Mouse (Mus musculus) neural tube, embryonic 13.5 days (tissue): ENCODE data around the gene Ccdc155. TPM values are rescaled to one million over a fixed set of nuclear protein-coding genes. Genes with fewer than 3 reads are reported as not detected.
A peak's percentile ranks its signal among the peaks of the same experiment; 100 is the strongest.

ENCODE experiments used
- ATAC-seq: fragments of 200-750 bp; cut with Nextera tagmentation; 2 replicates; pipeline ENCODE4 v1.8.0; 2017; ENCODE audit warnings: low read depth, mild to moderate bottlenecking, moderate TSS enrichment, moderate library complexity
- H3K27ac ChIP-seq: fragments of 300-500 bp; sonication (generic); replicated peaks from 2 replicates; pipeline ENCODE4 v1.5.1; 2015; ENCODE audit warnings: moderate library complexity, mild to moderate bottlenecking, inconsistent platforms
- H3K27me3 ChIP-seq: fragments of 300-500 bp; sonication (generic); 2 replicates; pipeline ENCODE4 v1.6.1; 2015; ENCODE audit warnings: mild to moderate bottlenecking, inconsistent platforms
- H3K36me3 ChIP-seq: fragments of 300-500 bp; sonication (generic); 2 replicates; pipeline ENCODE4 v1.6.1; 2015; ENCODE audit warnings: mild to moderate bottlenecking, inconsistent platforms
- H3K4me1 ChIP-seq: fragments of 300-500 bp; sonication (generic); replicated peaks from 2 replicates; pipeline ENCODE4 v1.6.1; 2015; ENCODE audit warnings: inconsistent platforms
- H3K4me2 ChIP-seq: fragments of 300-500 bp; sonication (generic); 2 replicates; pipeline ENCODE4 v1.6.1; 2015; ENCODE audit warnings: inconsistent platforms, mild to moderate bottlenecking, moderate library complexity
- H3K4me3 ChIP-seq: fragments of 300-500 bp; sonication (generic); 2 replicates; pipeline ENCODE4 v1.5.1; 2015; ENCODE audit warnings: mild to moderate bottlenecking, inconsistent platforms
- H3K9ac ChIP-seq: fragments of 300-500 bp; sonication (generic); 2 replicates; pipeline ENCODE4 v1.6.1; 2015; ENCODE audit warnings: moderate library complexity, mild to moderate bottlenecking, inconsistent platforms
- H3K9me3 ChIP-seq: fragments of 300-500 bp; sonication (generic); 2 replicates; pipeline ENCODE4 v1.6.1; 2016; ENCODE audit warnings: inconsistent platforms
- WGBS: fragments of 180-500 bp; shearing (Covaris S2); methylation state at CpG from one replicate; pipeline ENCODE4 v1.1.7; 2015; 5-methylcytosine and 5-hydroxymethylcytosine counted together
- polyA plus RNA-seq: library from polyadenylated mRNA; unstranded; fragments of >200 nt; fragmentation: Nextera tagmentation; extraction: Ambion mirVana; gene quantifications from 2 replicates; pipeline ENCODE4 v1.2.1, GENCODE M21; 2015

Gene Ccdc155
- polyA plus RNA-seq, 1 experiment from 2014 or later: 0.29 TPM

- H3K27ac ChIP-seq: peak overlapping the region; percentile 91
- H3K4me3 ChIP-seq: peak overlapping the region; percentile 59
- H3K9me3 ChIP-seq: no peaks in the 10 kb centered on the region
- peaks cover 13% of the 10 kb centered on the region for H3K27me3 ChIP-seq
- H3K4me1 ChIP-seq: peaks cover 49% of the 10 kb centered on the region
- under 1% methylated on average over 13 of the region's 13 CpGs for WGBS
- H3K4me2 ChIP-seq: peak overlapping the region; percentile 74
- H3K36me3 ChIP-seq: peaks cover 26% of the 10 kb centered on the region
- peak overlapping the region; percentile 89 for H3K9ac ChIP-seq
- ATAC-seq: peak; percentile 80
Observed at GRCm38 (mm10) chr7:45216442-45217183, 11.9 kb upstream of the Ccdc155 start.

- Histone ChIP-seq H3K9ac (peak within 1 kb of the TSS; percentile 89), H3K9me3 (no peaks in the 10 kb centered on the region), H3K27ac (peak within 1 kb of the TSS; percentile 91), H3K4me3 (peak within 1 kb of the TSS; percentile 59), H3K4me2 (peak within 1 kb of the TSS; percentile 74), H3K27me3 (peaks cover 20% of the 10 kb centered on the region), H3K4me1 (peaks cover 51% of the 10 kb centered on the region), H3K36me3 (peaks cover 25% of the 10 kb centered on the region)
- WGBS: 2% methylated on average over 55 of the region's 55 CpGs
- ATAC-seq: peak; percentile 70
Observed at GRCm38 (mm10) chr7:45215673-45216441, 11.2 kb upstream of the Ccdc155 start, which contains the start of gene Tead2. Gene Tead2, plus strand, starts transcription at chr7:45215753.

- no peak for ATAC-seq
- WGBS: 55% methylated on average over 5 of the region's 5 CpGs
Observed at GRCm38 (mm10) chr7:45213708-45214107, 9.0 kb upstream of the Ccdc155 start.

DNA sequence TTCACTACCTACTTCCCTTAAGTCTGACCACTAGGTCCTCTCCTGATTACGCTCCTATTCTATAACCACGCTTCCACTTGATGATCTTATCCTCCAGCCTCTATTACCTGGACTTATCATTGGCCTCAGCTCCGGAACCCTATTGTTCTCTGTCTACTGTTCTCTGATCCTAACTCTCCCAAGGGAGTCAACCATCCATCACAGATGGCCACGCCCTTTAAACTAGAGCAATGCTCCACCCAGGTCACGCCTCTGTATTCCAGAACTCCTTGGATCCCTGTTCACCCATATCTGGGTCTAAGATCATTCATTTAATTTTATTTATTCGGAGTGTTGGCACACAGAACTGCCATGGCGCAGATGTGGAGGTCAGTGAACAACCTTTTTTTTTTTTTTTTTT lies 7.7 kb upstream of the Ccdc155 start:
- peaks cover 31% of the 10 kb centered on the region for H3K4me1 ChIP-seq
- H3K9me3 ChIP-seq: no peaks in the 10 kb centered on the region
- peaks cover 39% of the 10 kb centered on the region for H3K27me3 ChIP-seq
- H3K9ac ChIP-seq: no peak overlapping the region
- no peaks in the 10 kb centered on the region for H3K36me3 ChIP-seq
- no peak for ATAC-seq
- peak overlapping the region; percentile 31; the same call in 1 of the 2 replicates for H3K4me2 ChIP-seq
- no peak overlapping the region for H3K27ac ChIP-seq
- WGBS: 72% methylated on average over 7 of the region's 7 CpGs
- H3K4me3 ChIP-seq: no peak overlapping the region

More at GRCm38 (mm10) chr7:45213708-45214107, 9.0 kb upstream of the Ccdc155 start:
- H3K4me1 ChIP-seq: peaks cover 42% of the 10 kb centered on the region
- no peak overlapping the region for H3K4me3 ChIP-seq
- no peaks in the 10 kb centered on the region for H3K9me3 ChIP-seq
- peaks cover 39% of the 10 kb centered on the region for H3K27me3 ChIP-seq
- peaks cover 3% of the 10 kb centered on the region; the same call in 1 of the 2 replicates for H3K36me3 ChIP-seq
- H3K4me2 ChIP-seq: no peak overlapping the region
- no peak overlapping the region for H3K9ac ChIP-seq
- H3K27ac ChIP-seq: no peak overlapping the region

DNA sequence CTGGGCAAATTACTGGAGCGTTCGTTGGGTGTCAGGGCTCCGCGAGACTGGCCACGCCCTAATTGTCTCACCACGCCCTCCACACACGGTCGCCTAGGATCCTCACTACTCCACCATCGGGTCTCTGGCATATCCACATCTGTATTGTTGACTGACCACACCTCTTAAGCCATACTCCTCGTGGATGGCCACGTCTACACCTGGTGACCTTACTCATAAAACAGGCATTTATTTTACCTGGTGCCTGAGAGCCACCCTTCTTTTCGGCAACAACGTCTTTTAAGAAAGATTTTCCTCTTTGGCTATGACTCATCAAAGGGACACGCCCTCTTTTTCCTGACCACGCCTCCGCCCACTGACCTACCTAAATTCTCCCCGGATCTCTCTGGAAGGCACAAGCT lies 7.2 kb upstream of the Ccdc155 start, which contains the start of gene Dkkl1:
Dkkl1 (minus strand) TSS at position 297 of the 401 bp plus-strand sequence.
- WGBS: 5% methylated on average over 17 of the region's 17 CpGs
- Histone ChIP-seq H3K9ac (no peak within 1 kb of the TSS), H3K4me3 (peak within 1 kb of the TSS; percentile 4)

DNA sequence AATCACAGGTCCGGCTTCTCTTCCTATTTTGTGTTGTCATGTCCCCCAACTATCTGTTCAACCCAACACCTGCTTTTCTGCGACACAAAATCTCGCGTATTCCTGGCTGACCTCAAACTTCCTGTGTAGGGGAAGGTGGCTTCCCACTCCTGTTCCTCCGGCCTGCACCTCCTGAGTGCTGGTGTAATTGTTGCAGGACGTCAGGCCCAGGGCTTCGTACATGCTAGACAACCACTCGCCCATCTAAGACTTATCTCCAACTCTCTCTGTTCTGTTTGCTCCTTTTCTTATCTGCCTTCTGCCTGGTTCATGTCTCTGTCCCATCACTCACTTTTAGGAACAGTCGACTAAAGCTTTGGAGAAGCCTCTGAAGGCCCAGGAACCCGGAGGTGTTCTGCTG lies 6.4 kb upstream of the Ccdc155 start:
- Histone ChIP-seq H3K4me3 (peak overlapping the region; percentile 4; the same call in 1 of the 2 replicates), H3K4me2 (peak overlapping the region; percentile 31; the same call in 1 of the 2 replicates)

More for the DNA sequence above, 7.2 kb upstream of the Ccdc155 start, which contains the start of gene Dkkl1:
- peaks cover 39% of the 10 kb centered on the region for H3K27me3 ChIP-seq
- H3K4me1 ChIP-seq: peaks cover 26% of the 10 kb centered on the region
- no peak for ATAC-seq
- no peaks in the 10 kb centered on the region for H3K9me3 ChIP-seq
- no peak within 1 kb of the TSS for H3K27ac ChIP-seq
- H3K4me2 ChIP-seq: peak within 1 kb of the TSS; percentile 31
- no peaks in the 10 kb centered on the region for H3K36me3 ChIP-seq

DNA sequence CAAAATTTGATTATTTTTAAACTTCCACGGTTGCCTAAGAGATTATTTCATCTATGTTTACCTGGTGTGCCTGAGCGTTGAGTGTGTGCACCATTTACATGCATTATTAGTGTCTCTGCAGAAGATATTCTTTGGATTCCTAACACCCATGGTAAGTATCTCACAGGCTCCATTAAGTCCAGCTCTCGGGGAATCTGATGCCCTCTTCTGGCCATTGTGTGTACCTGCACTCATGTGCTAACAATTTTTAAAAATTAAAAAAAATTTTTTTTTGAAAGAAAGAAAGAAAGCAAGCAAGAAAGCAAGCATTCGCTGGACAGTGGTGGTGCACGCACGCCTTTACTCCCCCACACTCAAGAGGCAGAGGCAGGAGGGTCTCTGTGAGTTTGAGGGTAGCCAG lies 3.6 kb upstream of the Ccdc155 start:
- 76% methylated on average over 6 of the region's 6 CpGs for WGBS
- H3K4me3 ChIP-seq: no peak overlapping the region
- peaks cover 15% of the 10 kb centered on the region for H3K4me1 ChIP-seq
- H3K9ac ChIP-seq: no peak overlapping the region
- no peaks in the 10 kb centered on the region for H3K9me3 ChIP-seq
- peaks cover 46% of the 10 kb centered on the region for H3K27me3 ChIP-seq
- H3K4me2 ChIP-seq: no peak overlapping the region
- no peak overlapping the region for H3K27ac ChIP-seq
- ATAC-seq: no peak
- no peaks in the 10 kb centered on the region for H3K36me3 ChIP-seq

More for the DNA sequence above, 6.4 kb upstream of the Ccdc155 start:
- Histone ChIP-seq H3K27me3 (peaks cover 39% of the 10 kb centered on the region), H3K4me1 (peaks cover 18% of the 10 kb centered on the region), H3K36me3 (no peaks in the 10 kb centered on the region), H3K9me3 (no peaks in the 10 kb centered on the region), H3K9ac (no peak overlapping the region), H3K27ac (no peak overlapping the region)
- 77% methylated on average over 10 of the region's 10 CpGs for WGBS
- ATAC-seq: no peak

DNA sequence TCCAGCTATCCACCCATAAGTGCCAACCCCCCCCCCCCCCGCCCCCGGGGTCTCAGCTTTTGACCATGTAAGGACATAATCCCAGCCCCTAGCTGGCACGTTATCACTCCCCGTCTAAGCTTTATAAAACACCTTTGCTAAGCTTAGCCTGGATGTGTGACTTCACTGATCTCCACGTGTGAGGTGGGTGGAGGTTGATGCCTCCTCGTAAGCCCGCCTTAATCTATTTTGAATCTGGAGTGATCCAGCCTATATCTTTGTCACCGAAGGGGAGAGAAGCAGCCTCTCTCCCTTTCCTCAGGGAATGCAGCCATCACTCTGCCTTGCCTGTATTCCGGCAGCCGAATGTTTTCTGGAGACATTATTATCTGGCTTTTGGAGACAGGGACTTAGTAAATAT lies 2.0 kb downstream of the Ccdc155 start:
- Histone ChIP-seq H3K4me2 (no peak overlapping the region), H3K27me3 (peaks cover 14% of the 10 kb centered on the region), H3K9me3 (no peaks in the 10 kb centered on the region), H3K4me3 (no peak overlapping the region), H3K27ac (no peak overlapping the region), H3K4me1 (peaks cover 11% of the 10 kb centered on the region; the same call in 1 of the 2 replicates), H3K9ac (0 out of 2 replicates have a peak overlapping the region, but pooled peaks have one; percentile 22), H3K36me3 (no peaks in the 10 kb centered on the region)
- whole genome bisulfite sequencing: 69% methylated on average over 10 of the region's 10 CpGs
- ATAC-seq: no peak

GRCm38 (mm10) chr7:45198961-45199360 lies 5.7 kb downstream of the Ccdc155 start:
- no peaks in the 10 kb centered on the region for H3K36me3 ChIP-seq
- WGBS: 85% methylated on average over 11 of the region's 11 CpGs
- no peak overlapping the region for H3K4me3 ChIP-seq
- no peak overlapping the region for H3K27ac ChIP-seq
- no peak overlapping the region for H3K4me2 ChIP-seq
- peaks cover 17% of the 10 kb centered on the region for H3K27me3 ChIP-seq
- H3K9me3 ChIP-seq: no peaks in the 10 kb centered on the region
- ATAC-seq: no peak
- peaks cover 6% of the 10 kb centered on the region; the same call in 1 of the 2 replicates for H3K4me1 ChIP-seq
- H3K9ac ChIP-seq: no peak overlapping the region

DNA sequence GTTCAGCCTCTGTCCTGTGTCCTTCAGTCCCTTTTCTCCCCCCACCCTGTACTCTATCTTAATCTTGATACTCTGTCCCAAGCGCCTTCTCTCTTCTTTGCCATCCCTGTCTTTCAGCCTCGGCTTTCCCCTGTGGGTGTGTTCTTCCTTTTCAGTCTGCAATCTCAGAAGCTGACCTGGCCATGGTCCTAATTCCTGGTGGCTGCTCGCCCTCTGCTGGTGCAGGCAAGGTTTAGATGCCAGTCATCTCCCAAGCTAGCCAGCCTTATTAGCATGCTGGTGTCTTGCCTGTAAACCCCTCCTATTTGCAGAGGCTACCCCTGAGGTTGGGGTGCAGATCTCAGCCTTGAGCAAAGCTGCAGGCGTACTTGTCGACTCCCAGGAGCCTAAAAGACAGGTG lies 6.3 kb downstream of the Ccdc155 start:
- Histone ChIP-seq H3K27ac (no peak overlapping the region), H3K36me3 (no peaks in the 10 kb centered on the region), H3K9ac (no peak overlapping the region), H3K4me3 (no peak overlapping the region), H3K4me2 (no peak overlapping the region), H3K9me3 (no peaks in the 10 kb centered on the region), H3K4me1 (peaks cover 6% of the 10 kb centered on the region; the same call in 1 of the 2 replicates), H3K27me3 (peaks cover 11% of the 10 kb centered on the region)
- ATAC-seq: peak; percentile 75; the same call in 1 of the 2 replicates
- 17% methylated on average over 5 of the region's 5 CpGs for WGBS

- no peaks in the 10 kb centered on the region for H3K36me3 ChIP-seq
- H3K4me1 ChIP-seq: peaks cover 8% of the 10 kb centered on the region; the same call in 1 of the 2 replicates
- 78% methylated on average over 5 of the region's 5 CpGs for WGBS
- H3K9me3 ChIP-seq: no peaks in the 10 kb centered on the region
- H3K27ac ChIP-seq: no peak overlapping the region
- no peak overlapping the region for H3K9ac ChIP-seq
- no peak overlapping the region for H3K4me2 ChIP-seq
- H3K27me3 ChIP-seq: peaks cover 4% of the 10 kb centered on the region; the same call in 1 of the 2 replicates
- H3K4me3 ChIP-seq: no peak overlapping the region
- ATAC-seq: no peak
Observed at GRCm38 (mm10) chr7:45196994-45197393, 7.7 kb downstream of the Ccdc155 start.

- no peak for ATAC-seq
- WGBS: 91% methylated on average over 4 of the region's 4 CpGs
- H3K36me3 ChIP-seq: no peaks in the 10 kb centered on the region
Observed at GRCm38 (mm10) chr7:45196176-45196535, 8.5 kb downstream of the Ccdc155 start.

More at GRCm38 (mm10) chr7:45196176-45196535, 8.5 kb downstream of the Ccdc155 start:
- no peak overlapping the region for H3K27ac ChIP-seq
- H3K4me3 ChIP-seq: no peak overlapping the region
- peaks cover 12% of the 10 kb centered on the region; the same call in 1 of the 2 replicates for H3K4me1 ChIP-seq
- no peak overlapping the region for H3K4me2 ChIP-seq
- no peaks in the 10 kb centered on the region for H3K9me3 ChIP-seq
- no peak overlapping the region for H3K9ac ChIP-seq
- peaks cover 7% of the 10 kb centered on the region; the same call in 1 of the 2 replicates for H3K27me3 ChIP-seq
